Mouse (Mus musculus) thymus, adult 2 months (tissue): ENCODE measurements at regions not wholly inside any gene's neighbourhood (a gene's known extent, or its start where the extent isn't known, plus 50 kb on each side); places are given as distances from the start of the nearest gene placed in this dataset.

ENCODE experiments used
- CTCF ChIP-seq: fragments of 200-500 bp; IDR thresholded peaks from 2 replicates; pipeline ENCODE4 v1.5.1; 2012; ENCODE audit warnings: mild to moderate bottlenecking, control low read depth, low read length, moderate library complexity, borderline replicate concordance; ENCODE audit not compliant: control insufficient read depth, poor library complexity, insufficient read depth; ENCODE audit errors: extremely low read depth
- POLR2A ChIP-seq: fragments of 200-500 bp; IDR thresholded peaks from 2 replicates; pipeline ENCODE4 v1.6.1; 2012; ENCODE audit warnings: mild to moderate bottlenecking, low read length, control low read depth, moderate library complexity; ENCODE audit not compliant: control insufficient read depth, poor library complexity, insufficient read depth; ENCODE audit errors: extremely low read depth

GRCm38 (mm10) chr5:44400573-44401332, 174.3 kb upstream of the Tapt1 start:
- TF ChIP-seq POLR2A (no peak), CTCF (no peak)
